Mouse (Mus musculus) mesoderm, embryonic 11.5 days (tissue): ENCODE results near the gene Snrpd2.

Experiments
- DNase-seq: peaks from one replicate; pipeline ENCODE4 v3.0.0-alpha.2; 2012; ENCODE audit warnings: low read depth, low spot score

Gene Snrpd2

GRCm38 (mm10) chr7:19149626-19150025, at the start of gene Snrpd2:
Snrpd2 (plus strand) TSS chr7:19149722.
- DNase-seq, result peak; percentile 97

- DNase-seq, result no peak
Measured at GRCm38 (mm10) chr7:19100290-19100689, 49.2 kb upstream of the Snrpd2 start.

GRCm38 (mm10) chr7:19103741-19104140, 45.8 kb upstream of the Snrpd2 start:
- no peak for DNase-seq

GRCm38 (mm10) chr7:19104486-19104885, 45.0 kb upstream of the Snrpd2 start:
- DNase-seq, result no peak

- no peak for DNase-seq
Measured at GRCm38 (mm10) chr7:19107436-19107835, 42.1 kb upstream of the Snrpd2 start.

GRCm38 (mm10) chr7:19109565-19109964, 40.0 kb upstream of the Snrpd2 start:
- no peak for DNase-seq

- peak; percentile 67 for DNase-seq
Measured at GRCm38 (mm10) chr7:19118028-19118771, 31.3 kb upstream of the Snrpd2 start, which contains the start of gene Gm4969. Gm4969 (minus strand) TSS chr7:19118368.

GRCm38 (mm10) chr7:19119083-19119482, 30.4 kb upstream of the Snrpd2 start:
- DNase-seq, result no peak

GRCm38 (mm10) chr7:19119631-19120429, 29.7 kb upstream of the Snrpd2 start, which contains the start of gene Fbxo46:
Fbxo46 (plus strand) TSS chr7:19119859.
- DNase-seq, result peak; percentile 97

GRCm38 (mm10) chr7:19121686-19122085, 27.8 kb upstream of the Snrpd2 start:
- no peak for DNase-seq

GRCm38 (mm10) chr7:19124713-19125112, 24.8 kb upstream of the Snrpd2 start:
- DNase-seq, result no peak

- no peak for DNase-seq
Measured at GRCm38 (mm10) chr7:19127744-19128143, 21.8 kb upstream of the Snrpd2 start.

GRCm38 (mm10) chr7:19129396-19129795, 20.1 kb upstream of the Snrpd2 start:
- no peak for DNase-seq

GRCm38 (mm10) chr7:19130657-19131056, 18.9 kb upstream of the Snrpd2 start:
- no peak for DNase-seq

- peak; percentile 97 for DNase-seq
Measured at GRCm38 (mm10) chr7:19131324-19131848, 18.1 kb upstream of the Snrpd2 start.

GRCm38 (mm10) chr7:19136168-19136567, 13.4 kb upstream of the Snrpd2 start:
- no peak for DNase-seq

GRCm38 (mm10) chr7:19136673-19137334, 12.7 kb upstream of the Snrpd2 start:
- no peak for DNase-seq

- DNase-seq, result peak; percentile 43
Measured at GRCm38 (mm10) chr7:19137380-19137779, 12.1 kb upstream of the Snrpd2 start.

- no peak for DNase-seq
Measured at GRCm38 (mm10) chr7:19146793-19147192, 2.7 kb upstream of the Snrpd2 start.

- DNase-seq, result no peak
Measured at GRCm38 (mm10) chr7:19147497-19148045, 2.0 kb upstream of the Snrpd2 start.

- DNase-seq, result no peak
Measured at GRCm38 (mm10) chr7:19148180-19148874, 1.2 kb upstream of the Snrpd2 start.
